Mouse (Mus musculus): Measurements from ENCODE around the gene Hoxc10.

DNA sequence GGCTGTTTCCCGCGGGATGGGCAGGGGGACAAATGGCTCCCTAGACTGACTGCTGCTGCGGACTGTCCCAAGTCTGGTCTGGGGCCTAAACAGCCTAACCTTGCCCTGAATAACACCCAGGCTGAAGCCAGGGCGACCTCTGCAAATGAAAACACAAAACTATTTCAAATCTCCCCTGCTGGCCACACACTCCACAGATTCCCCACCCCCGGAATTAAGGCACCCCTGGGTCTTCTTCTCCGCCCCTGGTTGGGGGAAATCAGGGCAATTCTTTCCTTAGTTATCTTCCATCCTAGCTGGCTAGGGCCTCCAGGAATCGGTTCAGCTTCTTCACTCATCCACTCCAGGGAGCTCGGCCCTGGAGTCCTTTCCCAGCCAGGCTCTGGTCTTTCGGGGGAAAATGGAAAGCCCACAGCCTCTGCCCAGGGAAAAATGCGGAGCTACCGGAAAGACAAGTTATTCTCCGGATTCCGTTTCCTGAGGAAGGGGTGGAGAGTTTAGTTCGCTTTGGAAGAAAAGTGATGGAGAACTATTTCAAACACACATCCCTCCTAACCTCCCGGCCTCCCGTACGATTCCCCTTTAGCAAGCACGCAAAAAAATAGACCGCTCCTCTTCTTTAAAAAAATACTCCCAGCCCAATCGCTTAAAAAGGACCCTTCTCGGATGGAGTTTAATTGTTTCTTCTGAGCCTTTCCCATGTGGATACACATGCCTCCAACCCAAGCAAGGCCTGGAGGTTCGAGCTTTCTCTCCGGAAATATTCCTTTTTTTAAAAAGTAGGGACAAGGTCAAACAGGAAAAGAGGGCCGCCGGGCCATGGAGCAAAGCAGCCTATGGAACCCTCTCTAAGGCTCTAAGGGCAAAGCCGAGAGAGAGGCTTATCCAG, 1.3 kb upstream of the Hoxc10 start:
- no peak for TF ChIP-seq CTCF (conservative IDR thresholded peaks at IDR 0.05; ENCODE audit: low read length)
- TF ChIP-seq POU5F1 (IDR thresholded peaks at IDR 0.05; ENCODE audit: borderline replicate concordance, low read length): no peak
- TF ChIP-seq NANOG (IDR thresholded peaks at IDR 0.05; ENCODE audit: borderline replicate concordance, low read length): no peak
